Mouse (Mus musculus): ENCODE measurements around the gene Hist1h4h.

The Hist1h4h gene

GRCm38 (mm10) chr13:23510127-23510526, 20.7 kb upstream of the Hist1h4h start:
- DNase-seq (ENCODE audit: low spot score in 2 of 2), result no peak

GRCm38 (mm10) chr13:23513517-23513916, 17.3 kb upstream of the Hist1h4h start:
- no peak for DNase-seq (ENCODE audit: low spot score in 2 of 2)

GRCm38 (mm10) chr13:23515281-23515680, 15.6 kb upstream of the Hist1h4h start:
- no peak for DNase-seq (ENCODE audit: low spot score in 2 of 2)

GRCm38 (mm10) chr13:23515826-23516620, 14.8 kb upstream of the Hist1h4h start:
- no peak for DNase-seq (ENCODE audit: low spot score in 2 of 2)

GRCm38 (mm10) chr13:23516822-23517602, 13.8 kb upstream of the Hist1h4h start:
- peak; percentile 77 to 91 for DNase-seq (ENCODE audit: low spot score in 2 of 2)

GRCm38 (mm10) chr13:23517603-23518294, 13.1 kb upstream of the Hist1h4h start:
- DNase-seq (ENCODE audit: low spot score in 2 of 2), result peak; percentile 94 to 97

- no peak for DNase-seq (ENCODE audit: low spot score in 2 of 2)
Observed at GRCm38 (mm10) chr13:23518295-23518603, 12.6 kb upstream of the Hist1h4h start.

- DNase-seq (ENCODE audit: low spot score in 2 of 2), result peak; percentile 87 to 93
Observed at GRCm38 (mm10) chr13:23518885-23519284, 12.0 kb upstream of the Hist1h4h start.

GRCm38 (mm10) chr13:23519416-23519815, 11.4 kb upstream of the Hist1h4h start:
- DNase-seq (ENCODE audit: low spot score in 2 of 2), result peak; percentile 80 to 91

- peak; percentile 84 to 92 for DNase-seq (ENCODE audit: low spot score in 2 of 2)
Observed at GRCm38 (mm10) chr13:23521703-23522102, 9.1 kb upstream of the Hist1h4h start.

GRCm38 (mm10) chr13:23523976-23524375, 6.9 kb upstream of the Hist1h4h start:
- DNase-seq (ENCODE audit: low spot score in 2 of 2), result no peak

GRCm38 (mm10) chr13:23524654-23525053, 6.2 kb upstream of the Hist1h4h start:
- DNase-seq (ENCODE audit: low spot score in 2 of 2), result peak; percentile 77 to 92

- DNase-seq (ENCODE audit: low spot score in 2 of 2), result peak in 1 of 2 experiments; percentile 62
Observed at GRCm38 (mm10) chr13:23525901-23526300, 4.9 kb upstream of the Hist1h4h start.

- peak; percentile 91 to 95 for DNase-seq (ENCODE audit: low spot score in 2 of 2)
Observed at GRCm38 (mm10) chr13:23526312-23526711, 4.5 kb upstream of the Hist1h4h start.

- DNase-seq (ENCODE audit: low spot score in 2 of 2), result no peak
Observed at GRCm38 (mm10) chr13:23529005-23529404, 1.8 kb upstream of the Hist1h4h start.

- no peak for DNase-seq (ENCODE audit: low spot score in 2 of 2)
Observed at GRCm38 (mm10) chr13:23529480-23530165, 1.2 kb upstream of the Hist1h4h start.

GRCm38 (mm10) chr13:23530181-23530900, 509 bp upstream of the Hist1h4h start:
- DNase-seq (ENCODE audit: low spot score in 2 of 2), result peak; percentile 72 to 84

GRCm38 (mm10) chr13:23532262-23533075, 1.6 kb downstream of the Hist1h4h start:
- DNase-seq (ENCODE audit: low spot score in 2 of 2), result peak; percentile 51 to 71

GRCm38 (mm10) chr13:23533560-23534367, 2.9 kb downstream of the Hist1h4h start, which contains the start of gene Hist1h2af:
Hist1h2af (plus strand) TSS chr13:23533906.
- peak; percentile 83 to 88 for DNase-seq (ENCODE audit: low spot score in 2 of 2)

Measured in spleen, postnatal 4 days (tissue).